Mouse (Mus musculus): ENCODE measurements around the gene Igdcc4. TPM values are rescaled to one million over a fixed set of nuclear protein-coding genes. Genes with fewer than 3 reads are reported as not detected.
"Not testable (repeated sequence)": the region's sequence is repeated elsewhere in the genome, so short reads cannot be mapped to it uniquely, and the experiment has no call there.

Gene Igdcc4
- polyA plus RNA-seq (2016; fragmentation: Nextera tagmentation; extraction: Ambion mirVana), result 18.2 and 19.5 TPM in 2 replicates

DNA sequence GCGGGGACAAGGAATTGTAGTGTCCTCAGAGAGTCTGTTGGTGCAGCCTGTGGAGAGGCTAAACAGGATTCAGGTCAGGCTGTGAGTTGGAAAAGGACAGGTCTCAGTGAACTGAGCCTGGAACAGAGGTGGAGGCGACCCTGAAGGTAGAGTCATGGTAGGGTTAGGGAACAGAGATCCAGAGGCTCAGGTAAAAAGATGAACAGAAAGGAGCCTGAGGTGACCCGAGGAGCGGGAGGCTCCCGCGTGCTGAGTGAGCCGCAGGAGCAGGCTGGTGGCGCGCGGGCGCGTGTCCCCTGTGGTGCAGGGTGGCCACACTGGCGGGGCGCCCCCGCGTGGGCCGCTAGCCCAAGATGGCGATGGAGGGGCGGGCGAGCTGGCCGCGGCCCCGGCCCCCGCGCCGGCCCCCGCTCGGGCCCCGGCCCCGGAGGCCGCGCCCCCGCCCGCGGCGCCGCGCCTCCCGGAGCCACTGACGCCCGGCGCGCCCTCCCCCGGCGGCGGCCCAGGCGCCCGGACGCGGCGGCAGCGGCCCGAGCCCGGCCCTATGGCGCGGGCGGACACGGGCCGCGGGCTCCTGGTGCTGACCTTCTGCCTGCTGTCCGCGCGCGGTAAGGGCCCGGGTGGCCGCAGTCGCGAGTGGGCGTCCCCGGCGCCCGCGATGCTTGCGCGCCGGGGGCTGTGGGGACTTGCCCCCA is at the start of gene Igdcc4:
Gene Igdcc4, plus strand, starts transcription at position 496 of the 695 bp plus-strand sequence.
- Histone ChIP-seq H3K9ac (replicated peaks) (peak within 1 kb of the TSS; percentile 95), H3K4me2 (replicated peaks) (peak within 1 kb of the TSS; percentile 97), H3K27me3 (peaks cover 5% of the 10 kb centered on the region; the same call in 1 of the 2 replicates), H3K4me3 (peak within 1 kb of the TSS; percentile 83), H3K36me3 (no peaks in the 10 kb centered on the region), H3K4me1 (peaks cover 25% of the 10 kb centered on the region), H3K27ac (replicated peaks) (peak within 1 kb of the TSS; percentile 90), H3K9me3 (no peaks in the 10 kb centered on the region)
- 0 out of 2 replicates have a peak, but pooled peaks have one; percentile 16 for ATAC-seq (ENCODE audit: low FRiP score, low read depth)
- 1% methylated on average over 48 of the region's 76 CpGs for WGBS

DNA sequence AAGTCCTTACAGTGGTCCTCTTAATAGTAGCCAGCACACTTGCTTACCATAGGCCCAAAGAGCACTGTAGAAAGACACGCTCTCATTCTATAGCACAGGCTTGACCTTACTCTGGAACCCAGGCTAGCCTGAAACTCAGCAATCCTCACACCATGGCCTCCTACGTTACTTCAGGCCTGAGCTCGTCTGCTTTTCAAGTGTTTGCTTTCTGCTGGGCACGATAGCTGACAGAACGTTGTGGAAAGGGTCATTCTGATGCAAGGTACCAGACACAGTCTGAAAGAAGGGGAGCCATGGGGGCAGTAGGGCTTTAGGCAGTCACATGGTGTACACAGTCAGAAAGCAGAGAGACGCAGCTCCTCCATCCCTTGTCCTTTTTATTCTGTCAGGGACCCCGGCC is 37.0 kb upstream of the Igdcc4 start:
- ATAC-seq (ENCODE audit: low FRiP score, low read depth), result no peak
- no peak overlapping the region for H3K4me2 ChIP-seq (replicated peaks)
- 92% methylated on average over 7 of the region's 7 CpGs for WGBS
- H3K9ac ChIP-seq (replicated peaks), result no peak overlapping the region
- peaks cover 78% of the 10 kb centered on the region for H3K36me3 ChIP-seq
- no peaks in the 10 kb centered on the region for H3K9me3 ChIP-seq
- H3K27ac ChIP-seq (replicated peaks), result no peak overlapping the region
- no peak overlapping the region for H3K4me3 ChIP-seq
- H3K27me3 ChIP-seq, result no peaks in the 10 kb centered on the region
- no peaks in the 10 kb centered on the region for H3K4me1 ChIP-seq

DNA sequence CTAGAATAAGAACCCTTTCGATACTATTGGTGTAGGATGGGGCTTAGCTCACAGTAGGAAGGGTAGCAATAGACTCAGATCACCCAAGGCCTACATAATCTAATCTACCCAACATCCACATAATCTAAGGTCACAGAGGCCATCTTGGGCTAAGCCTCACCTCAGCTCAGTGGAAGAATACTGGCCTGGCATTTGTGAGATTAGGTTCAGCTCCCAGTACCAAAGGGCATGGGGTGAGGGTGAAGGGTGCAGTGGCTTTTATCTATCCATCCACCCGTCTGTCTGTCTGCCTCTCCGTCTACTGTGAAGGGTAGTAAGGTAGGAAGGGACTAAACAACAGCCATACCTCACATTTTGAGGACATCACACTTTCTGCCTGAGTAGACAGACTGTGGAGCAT is 30.7 kb upstream of the Igdcc4 start:
- H3K9me3 ChIP-seq, result no peaks in the 10 kb centered on the region
- H3K4me1 ChIP-seq, result no peaks in the 10 kb centered on the region
- no peak overlapping the region for H3K9ac ChIP-seq (replicated peaks)
- WGBS, result 91% methylated on average over 3 of the region's 3 CpGs
- peaks cover 69% of the 10 kb centered on the region for H3K36me3 ChIP-seq
- H3K27me3 ChIP-seq, result no peaks in the 10 kb centered on the region
- H3K27ac ChIP-seq (replicated peaks), result no peak overlapping the region
- H3K4me3 ChIP-seq, result no peak overlapping the region
- no peak for ATAC-seq (ENCODE audit: low FRiP score, low read depth)
- no peak overlapping the region for H3K4me2 ChIP-seq (replicated peaks)

DNA sequence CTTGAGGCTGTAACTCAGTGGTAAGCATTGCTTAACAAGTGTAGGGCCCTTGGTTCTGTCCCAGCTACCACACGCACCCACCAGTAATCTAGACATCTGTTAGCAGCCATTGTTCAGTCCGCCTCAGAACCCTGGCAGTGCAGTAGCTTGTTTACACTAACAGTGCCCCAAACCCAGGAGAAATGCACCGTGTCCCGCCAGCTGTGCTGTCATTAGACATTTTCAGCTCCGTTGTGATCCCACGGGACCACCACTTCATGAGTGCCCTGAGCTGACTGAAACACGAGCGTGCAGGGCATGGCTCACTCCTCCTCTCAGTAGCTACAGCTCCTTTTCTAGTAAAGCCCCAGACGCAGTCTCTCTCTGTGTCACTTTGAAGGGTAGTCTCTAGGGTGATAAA is 27.7 kb upstream of the Igdcc4 start:
- H3K9me3 ChIP-seq, result no peaks in the 10 kb centered on the region
- no peak overlapping the region for H3K27ac ChIP-seq (replicated peaks)
- H3K4me2 ChIP-seq (replicated peaks), result no peak overlapping the region
- peaks cover 63% of the 10 kb centered on the region for H3K36me3 ChIP-seq
- no peak overlapping the region for H3K9ac ChIP-seq (replicated peaks)
- 78% methylated on average over 9 of the region's 9 CpGs for whole genome bisulfite sequencing
- no peaks in the 10 kb centered on the region for H3K4me1 ChIP-seq
- no peaks in the 10 kb centered on the region for H3K27me3 ChIP-seq
- no peak overlapping the region for H3K4me3 ChIP-seq
- ATAC-seq (ENCODE audit: low FRiP score, low read depth), result no peak

DNA sequence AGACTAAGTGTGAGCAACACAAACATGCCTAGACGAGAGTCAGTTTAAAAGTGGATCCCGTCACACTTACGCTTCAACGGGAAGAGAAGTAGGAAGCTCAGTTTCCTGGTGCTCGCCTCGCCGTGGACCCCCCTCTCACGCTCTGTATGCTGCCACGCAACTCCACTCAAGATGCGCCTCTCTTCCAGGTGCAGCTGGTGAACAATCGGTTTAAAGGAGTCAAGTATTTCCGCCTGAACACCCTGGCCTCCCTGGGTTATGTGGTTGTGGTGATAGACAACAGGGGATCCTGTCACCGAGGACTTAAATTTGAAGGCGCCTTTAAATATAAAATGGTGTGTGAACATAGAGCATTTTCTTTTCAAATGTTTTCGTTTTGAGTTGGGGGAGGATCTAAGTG is 27.0 kb upstream of the Igdcc4 start:
- no peaks in the 10 kb centered on the region for H3K27me3 ChIP-seq
- no peaks in the 10 kb centered on the region for H3K4me1 ChIP-seq
- peaks cover 64% of the 10 kb centered on the region for H3K36me3 ChIP-seq
- H3K9ac ChIP-seq (replicated peaks), result no peak overlapping the region
- H3K4me2 ChIP-seq (replicated peaks), result no peak overlapping the region
- H3K4me3 ChIP-seq, result no peak overlapping the region
- WGBS, result 92% methylated on average over 15 of the region's 15 CpGs
- H3K9me3 ChIP-seq, result no peaks in the 10 kb centered on the region
- no peak for ATAC-seq (ENCODE audit: low FRiP score, low read depth)
- H3K27ac ChIP-seq (replicated peaks), result no peak overlapping the region

DNA sequence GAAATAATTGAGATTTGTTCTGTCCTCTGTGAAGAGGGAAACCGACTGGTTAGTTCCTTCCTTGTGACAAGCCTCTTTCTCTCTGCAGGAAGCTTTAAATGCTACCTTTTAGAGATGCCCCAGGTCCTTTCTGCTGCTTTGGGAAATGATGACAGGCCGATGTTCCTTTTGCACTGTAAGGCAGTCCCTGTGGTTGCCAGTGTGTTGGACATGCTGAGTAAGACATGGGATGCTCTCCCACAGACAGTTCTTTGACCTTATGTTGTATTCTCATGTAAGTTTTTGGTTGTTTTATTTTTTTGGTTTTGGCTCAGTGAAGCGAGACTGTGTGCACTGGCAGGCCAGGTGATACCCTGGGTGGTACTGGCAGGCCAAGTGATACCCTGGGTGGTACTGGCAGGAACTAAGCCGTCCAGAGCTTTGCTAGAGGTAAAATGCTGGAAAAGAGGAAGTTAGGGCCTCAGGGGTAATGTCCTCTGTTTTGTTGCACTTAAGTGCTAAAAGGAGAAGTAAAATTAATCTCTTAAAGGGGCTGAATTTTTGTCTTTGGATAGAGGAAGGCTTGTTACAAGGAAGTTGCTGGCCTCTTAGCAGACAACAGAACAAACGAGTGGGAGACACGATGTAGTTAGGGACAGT is 26.3 kb upstream of the Igdcc4 start:
- Histone ChIP-seq H3K9me3 (no peaks in the 10 kb centered on the region), H3K4me3 (no peak overlapping the region), H3K4me2 (replicated peaks) (no peak overlapping the region), H3K9ac (replicated peaks) (no peak overlapping the region), H3K27me3 (no peaks in the 10 kb centered on the region), H3K27ac (replicated peaks) (no peak overlapping the region), H3K4me1 (no peaks in the 10 kb centered on the region), H3K36me3 (peaks cover 65% of the 10 kb centered on the region)
- 85% methylated on average over 6 of the region's 6 CpGs for WGBS
- no peak for ATAC-seq (ENCODE audit: low FRiP score, low read depth)

DNA sequence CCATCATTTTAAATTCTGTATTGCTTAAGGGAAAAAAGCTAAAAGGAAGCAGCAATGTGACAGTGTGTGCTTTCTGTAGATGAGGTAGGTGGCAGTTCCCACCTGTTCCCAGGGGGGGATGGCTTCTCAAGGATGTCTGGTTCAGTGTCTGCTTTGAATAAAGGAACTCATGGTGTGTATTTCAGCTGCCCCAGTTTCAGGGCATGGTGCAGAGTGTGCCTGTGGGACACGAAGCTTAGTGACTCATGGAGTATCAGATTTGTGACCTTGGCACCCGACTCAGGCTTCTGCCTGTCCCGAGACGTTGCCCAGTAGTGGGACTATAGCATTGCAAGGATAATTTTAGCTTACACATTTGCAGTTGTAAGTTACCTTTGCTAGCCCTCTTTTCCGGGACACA is 23.8 kb upstream of the Igdcc4 start:
- no peak overlapping the region for H3K9ac ChIP-seq (replicated peaks)
- H3K27me3 ChIP-seq, result no peaks in the 10 kb centered on the region
- WGBS, result 91% methylated on average over 5 of the region's 5 CpGs
- no peak overlapping the region for H3K4me2 ChIP-seq (replicated peaks)
- no peaks in the 10 kb centered on the region for H3K4me1 ChIP-seq
- peaks cover 70% of the 10 kb centered on the region for H3K36me3 ChIP-seq
- no peak overlapping the region for H3K4me3 ChIP-seq
- H3K27ac ChIP-seq (replicated peaks), result no peak overlapping the region
- no peak for ATAC-seq (ENCODE audit: low FRiP score, low read depth)
- H3K9me3 ChIP-seq, result no peaks in the 10 kb centered on the region

DNA sequence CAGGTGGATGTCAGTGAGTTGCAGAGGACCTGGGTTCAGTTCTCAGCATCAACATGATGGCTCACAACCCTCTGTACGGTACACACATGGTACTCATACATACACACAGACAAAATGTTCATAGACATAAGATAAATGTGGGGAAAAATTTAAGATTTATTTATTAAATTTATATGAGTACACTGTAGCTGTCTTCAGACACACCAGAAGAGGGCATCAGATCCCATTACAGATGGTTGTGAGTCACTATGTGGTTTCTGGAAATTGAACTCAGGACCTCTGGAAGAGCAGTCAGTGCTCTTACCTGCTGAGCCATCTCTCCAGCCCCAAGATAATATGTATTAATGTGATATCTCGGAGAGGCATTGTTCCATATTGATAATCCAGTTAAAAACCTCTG is 21.1 kb upstream of the Igdcc4 start:
- H3K4me2 ChIP-seq (replicated peaks); H3K4me1 ChIP-seq; H3K27ac ChIP-seq (replicated peaks); ATAC-seq (ENCODE audit: low FRiP score, low read depth); H3K9me3 ChIP-seq; H3K27me3 ChIP-seq; H3K9ac ChIP-seq (replicated peaks); H3K4me3 ChIP-seq: not testable (repeated sequence)
- peaks cover 73% of the 10 kb centered on the region for H3K36me3 ChIP-seq
- WGBS, result 96% methylated on average over 2 of the region's 2 CpGs

DNA sequence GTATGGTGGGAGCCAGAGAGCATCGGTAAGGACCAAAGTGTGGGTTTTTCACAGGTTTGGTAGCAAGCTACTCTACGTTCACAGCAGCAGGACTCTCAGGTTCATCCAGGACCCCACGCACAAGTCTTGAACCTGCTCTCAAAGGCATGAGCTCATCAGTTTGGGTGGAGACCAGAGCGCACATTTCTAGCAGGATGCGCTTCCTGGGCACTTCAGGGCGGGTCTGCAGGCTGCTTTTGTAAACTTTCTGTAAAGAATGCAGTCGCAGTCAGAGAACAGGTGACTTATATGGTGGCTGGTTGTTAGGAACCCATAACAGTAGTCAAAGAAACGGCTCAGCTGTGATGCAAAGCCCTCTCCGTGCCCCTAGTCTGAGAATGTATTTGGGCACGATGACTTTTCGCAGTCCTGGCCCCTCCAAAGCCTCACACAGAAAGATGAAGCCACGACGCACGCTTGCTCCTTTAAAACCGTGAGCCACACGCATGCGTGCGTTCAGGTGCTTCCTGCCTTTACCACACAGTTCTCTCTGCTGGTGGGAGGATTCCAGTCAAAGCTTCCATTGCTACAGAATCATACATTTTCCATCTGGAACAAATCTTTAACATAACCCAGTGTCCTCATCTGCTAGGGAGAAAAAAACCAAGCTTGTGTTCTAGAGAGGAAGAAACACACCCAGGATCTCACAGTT is 18.1 kb upstream of the Igdcc4 start:
- H3K9ac ChIP-seq (replicated peaks), result no peak overlapping the region
- H3K27ac ChIP-seq (replicated peaks), result no peak overlapping the region
- no peaks in the 10 kb centered on the region for H3K27me3 ChIP-seq
- no peak overlapping the region for H3K4me2 ChIP-seq (replicated peaks)
- no peak overlapping the region for H3K4me3 ChIP-seq
- no peaks in the 10 kb centered on the region for H3K4me1 ChIP-seq
- H3K9me3 ChIP-seq, result no peaks in the 10 kb centered on the region
- WGBS, result 94% methylated on average over 18 of the region's 18 CpGs
- peaks cover 54% of the 10 kb centered on the region for H3K36me3 ChIP-seq
- ATAC-seq (ENCODE audit: low FRiP score, low read depth), result no peak

DNA sequence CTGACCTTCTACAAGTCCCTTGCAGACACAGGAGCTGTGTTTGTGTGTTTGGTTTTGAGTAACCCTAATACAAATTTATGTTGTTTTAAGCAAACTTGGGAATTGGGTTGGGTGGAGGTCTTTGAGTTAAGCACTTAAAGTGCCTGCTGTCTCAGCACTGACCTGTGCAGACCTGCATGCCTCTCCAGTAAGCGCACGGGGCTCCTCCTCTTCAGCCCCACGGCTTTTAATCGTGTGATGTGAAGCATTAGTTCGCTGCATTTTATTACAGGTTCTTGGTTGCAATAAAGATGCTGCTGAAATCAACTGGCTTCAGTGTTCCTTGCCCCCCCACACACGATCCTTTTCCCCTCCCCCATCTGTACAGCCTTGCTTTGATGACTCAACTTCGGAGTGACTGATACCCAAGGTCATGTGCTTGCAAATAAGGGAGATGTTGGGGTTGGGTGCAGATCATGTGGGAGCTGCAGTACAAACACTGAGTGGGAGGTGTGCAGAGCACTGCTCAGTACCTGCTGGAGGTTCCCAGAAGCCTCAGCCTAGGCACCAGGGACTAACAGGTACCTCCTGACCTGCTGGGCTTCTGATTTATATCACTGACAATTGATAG is 17.0 kb upstream of the Igdcc4 start:
- Histone ChIP-seq H3K27me3 (no peaks in the 10 kb centered on the region), H3K27ac (replicated peaks) (no peak overlapping the region), H3K9me3 (no peaks in the 10 kb centered on the region), H3K4me3 (no peak overlapping the region), H3K4me1 (no peaks in the 10 kb centered on the region), H3K36me3 (peaks cover 43% of the 10 kb centered on the region), H3K9ac (replicated peaks) (no peak overlapping the region), H3K4me2 (replicated peaks) (no peak overlapping the region)
- no peak for ATAC-seq (ENCODE audit: low FRiP score, low read depth)
- WGBS, result 89% methylated on average over 7 of the region's 7 CpGs

DNA sequence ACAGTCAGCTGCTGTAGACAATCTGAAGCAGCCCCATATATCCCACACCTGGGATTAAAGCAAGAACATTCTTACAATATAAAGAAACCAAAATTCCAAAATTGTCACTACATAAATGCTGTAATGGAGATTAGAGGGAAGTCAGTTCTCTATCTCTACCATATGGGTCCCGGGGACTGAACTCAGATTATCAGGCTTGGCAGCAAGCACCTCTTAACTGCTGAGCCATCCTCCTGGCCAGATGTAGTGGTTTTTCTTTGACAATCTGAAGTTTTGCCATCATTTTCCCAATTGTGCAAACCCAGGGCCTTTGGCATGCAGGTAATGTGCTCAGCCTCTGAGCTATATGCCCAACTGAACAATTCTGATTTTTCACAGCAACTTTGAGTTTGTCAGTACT is 16.0 kb upstream of the Igdcc4 start:
- ATAC-seq (ENCODE audit: low FRiP score, low read depth), result no peak
- WGBS, result 100% methylated on average over 1 of the region's 1 CpGs
- no peaks in the 10 kb centered on the region for H3K27me3 ChIP-seq
- H3K27ac ChIP-seq (replicated peaks), result no peak overlapping the region
- H3K9ac ChIP-seq (replicated peaks), result no peak overlapping the region
- no peak overlapping the region for H3K4me2 ChIP-seq (replicated peaks)
- peaks cover 34% of the 10 kb centered on the region for H3K36me3 ChIP-seq
- no peaks in the 10 kb centered on the region for H3K9me3 ChIP-seq
- 0 out of 2 replicates have a peak, but pooled peaks cover 5% of the 10 kb centered on the region for H3K4me1 ChIP-seq
- H3K4me3 ChIP-seq, result no peak overlapping the region

DNA sequence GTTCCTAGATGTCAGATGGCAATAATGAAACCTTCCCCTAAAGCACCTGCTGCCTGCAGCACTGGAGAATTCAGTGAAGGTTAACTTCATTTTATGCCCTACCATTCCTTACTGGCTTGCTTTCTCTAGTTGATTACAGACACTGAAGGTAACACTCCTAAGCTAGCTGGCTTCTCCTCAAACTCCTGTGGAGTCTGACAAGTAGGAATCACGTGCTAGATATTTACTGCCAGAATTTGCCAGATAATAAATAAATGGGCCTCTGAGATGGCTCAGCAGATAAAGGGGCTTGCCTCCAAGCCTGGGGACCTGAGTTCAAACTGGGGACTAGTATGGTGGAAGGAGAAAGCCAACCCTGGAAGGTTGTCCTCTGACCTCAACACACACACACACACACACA is 14.5 kb upstream of the Igdcc4 start:
- 79% methylated on average over 1 of the region's 1 CpGs for whole genome bisulfite sequencing
- H3K36me3 ChIP-seq, result peaks cover 23% of the 10 kb centered on the region
- no peak for ATAC-seq (ENCODE audit: low FRiP score, low read depth)

More for the DNA sequence above, 14.5 kb upstream of the Igdcc4 start:
- Histone ChIP-seq H3K9me3 (no peaks in the 10 kb centered on the region), H3K4me2 (replicated peaks) (no peak overlapping the region), H3K9ac (replicated peaks) (no peak overlapping the region), H3K4me1 (0 out of 2 replicates have a peak, but pooled peaks cover 6% of the 10 kb centered on the region), H3K27ac (replicated peaks) (no peak overlapping the region), H3K4me3 (no peak overlapping the region), H3K27me3 (no peaks in the 10 kb centered on the region)

Measured in midbrain, embryonic 12.5 days (tissue).